Mouse (Mus musculus) MEL (cell line): Measurements from ENCODE around the gene Ppp6r2. TPM values are rescaled to one million over a fixed set of nuclear protein-coding genes. Genes with fewer than 3 reads are reported as not detected.

Experiments used
- DNase-seq: peaks from one replicate; pipeline ENCODE4 v3.0.0; 2011; ENCODE audit warnings: low read depth, low spot score
- H3K27ac ChIP-seq: 2 replicates; pipeline ENCODE4 v1.5.1; 2012; ENCODE audit warnings: low read depth, mild to moderate bottlenecking, control low read depth, low read length, moderate library complexity; ENCODE audit not compliant: control insufficient read depth
- H3K27me3 ChIP-seq, 2 experiments: fragments of 150-350 bp in 1 of 2; sonication (generic) in 1 of 2; 2 replicates each; pipeline ENCODE4 v1.6.1; 2012; ENCODE audit warnings: low read length in 2 of 2, mild to moderate bottlenecking in 2 of 2, improper control_type of control experiment in 1 of 2, moderate library complexity in 1 of 2; ENCODE audit not compliant: insufficient read depth in 2 of 2, control insufficient read depth in 1 of 2
- H3K36me3 ChIP-seq, 2 experiments: 2 replicates each; pipeline ENCODE4 v1.6.1; 2012 to 2014; ENCODE audit warnings: low read length in 2 of 2, improper control_type of control experiment in 1 of 2, inconsistent platforms in 1 of 2, mild to moderate bottlenecking in 1 of 2; ENCODE audit not compliant: insufficient read depth in 2 of 2, control insufficient read depth in 1 of 2
- H3K4me1 ChIP-seq, 2 experiments: fragments of 150-350 bp in 1 of 2; sonication (generic) in 1 of 2; 2 replicates each; pipeline ENCODE4 v1.6.1; 2012; ENCODE audit warnings: low read length in 2 of 2, improper control_type of control experiment in 1 of 2, mild to moderate bottlenecking in 1 of 2; ENCODE audit not compliant: insufficient read depth in 2 of 2, control insufficient read depth in 1 of 2
- H3K4me3 ChIP-seq, 2 experiments: fragments of 150-350 bp in 1 of 2; sonication (generic) in 1 of 2; 2 replicates each; pipeline ENCODE4 v1.5.1; 2012; ENCODE audit warnings: low read depth in 2 of 2, low read length in 2 of 2, mild to moderate bottlenecking in 2 of 2, moderate library complexity in 2 of 2, control low read depth in 1 of 2, improper control_type of control experiment in 1 of 2; ENCODE audit not compliant: control insufficient read depth in 1 of 2, insufficient read depth in 1 of 2
- H3K79me2 ChIP-seq: 2 replicates; pipeline ENCODE4 v1.6.1; 2012; ENCODE audit warnings: mild to moderate bottlenecking, low read length, moderate library complexity; ENCODE audit not compliant: control insufficient read depth, poor library complexity, insufficient read depth
- H3K9ac ChIP-seq: 2 replicates; pipeline ENCODE4 v1.6.1; 2012; ENCODE audit warnings: low read depth, mild to moderate bottlenecking, control low read depth, low read length, moderate library complexity; ENCODE audit not compliant: control insufficient read depth, poor library complexity, severe bottlenecking
- H3K9me3 ChIP-seq: fragments of 150-350 bp; sonication (generic); replicated peaks from 2 replicates; pipeline ENCODE4 v1.6.1; 2012; ENCODE audit warnings: mild to moderate bottlenecking, low read length, improper control_type of control experiment, moderate library complexity; ENCODE audit not compliant: insufficient read depth
- CHD1 ChIP-seq: IDR thresholded peaks from 2 replicates; pipeline ENCODE4 v1.6.1; 2012; ENCODE audit warnings: low read depth, mild to moderate bottlenecking, inconsistent platforms, low read length, improper control_type of control experiment
- CTCF ChIP-seq, 3 experiments: IDR thresholded peaks in 2 of 3; conservative IDR thresholded peaks in 1 of 3; 2 replicates each; pipeline ENCODE4 v1.5.1; 2011 to 2012; ENCODE audit warnings: low read length in 3 of 3, low read depth in 2 of 3, mild to moderate bottlenecking in 2 of 3, improper control_type of control experiment in 1 of 3, inconsistent platforms in 1 of 3, mixed read lengths in 1 of 3, moderate library complexity in 1 of 3; ENCODE audit not compliant: control insufficient read depth in 1 of 3, insufficient read depth in 1 of 3, poor library complexity in 1 of 3, severe bottlenecking in 1 of 3
- E2F4 ChIP-seq: IDR thresholded peaks from 2 replicates; pipeline ENCODE4 v1.6.1; 2011; ENCODE audit warnings: low read depth, low read length, improper control_type of control experiment, borderline replicate concordance
- ELF1 ChIP-seq: IDR thresholded peaks from 2 replicates; pipeline ENCODE4 v1.6.1; 2014; ENCODE audit warnings: low read depth, mild to moderate bottlenecking, inconsistent platforms, low read length, improper control_type of control experiment, moderate library complexity
- ETS1 ChIP-seq: IDR thresholded peaks from 2 replicates; pipeline ENCODE4 v1.6.1; 2012; ENCODE audit warnings: low read depth, mild to moderate bottlenecking, inconsistent platforms, low read length, improper control_type of control experiment, moderate library complexity
- GATA1 ChIP-seq: IDR thresholded peaks from 2 replicates; pipeline ENCODE4 v1.6.1; 2011; ENCODE audit warnings: low read depth, low read length, improper control_type of control experiment
- HCFC1 ChIP-seq: IDR thresholded peaks from 2 replicates; pipeline ENCODE4 v1.6.1; 2012; ENCODE audit warnings: low read depth, mild to moderate bottlenecking, inconsistent platforms, low read length, improper control_type of control experiment, moderate library complexity
- KAT2A ChIP-seq: conservative IDR thresholded peaks from 2 replicates; pipeline ENCODE4 v1.6.1; 2012; ENCODE audit warnings: low read depth, low read length, improper control_type of control experiment, inconsistent platforms
- MAFK ChIP-seq: IDR thresholded peaks from 2 replicates; pipeline ENCODE4 v1.6.1; 2011; ENCODE audit warnings: low read depth, mild to moderate bottlenecking, low read length, improper control_type of control experiment, borderline replicate concordance
- MAX ChIP-seq: IDR thresholded peaks from 2 replicates; pipeline ENCODE4 v1.6.1; 2011; ENCODE audit warnings: low read length, improper control_type of control experiment
- MAZ ChIP-seq: IDR thresholded peaks from 2 replicates; pipeline ENCODE4 v1.6.1; 2012; ENCODE audit warnings: low read depth, mild to moderate bottlenecking, inconsistent platforms, low read length, improper control_type of control experiment
- MEF2A ChIP-seq: IDR thresholded peaks from 2 replicates; pipeline ENCODE4 v1.6.1; 2014; ENCODE audit warnings: low read depth, mild to moderate bottlenecking, inconsistent platforms, low read length, improper control_type of control experiment; ENCODE audit not compliant: poor library complexity, insufficient replicate concordance, severe bottlenecking; ENCODE audit errors: extremely low read depth
- MXI1 ChIP-seq: IDR thresholded peaks from 2 replicates; pipeline ENCODE4 v1.6.1; 2011; ENCODE audit warnings: mild to moderate bottlenecking, low read depth, low read length, improper control_type of control experiment
- MYB ChIP-seq: IDR thresholded peaks from 2 replicates; pipeline ENCODE4 v1.6.1; 2011; ENCODE audit warnings: mild to moderate bottlenecking, low read depth, low read length, improper control_type of control experiment
- MYC ChIP-seq: IDR thresholded peaks from 2 replicates; pipeline ENCODE4 v1.6.1; 2011; ENCODE audit warnings: low read depth, mild to moderate bottlenecking, low read length, improper control_type of control experiment, moderate library complexity
- NELFE ChIP-seq: IDR thresholded peaks from 2 replicates; pipeline ENCODE4 v1.6.1; 2011; ENCODE audit warnings: low read depth, low read length, improper control_type of control experiment
- NRF1 ChIP-seq: IDR thresholded peaks from 2 replicates; pipeline ENCODE4 v1.6.1; 2014; ENCODE audit warnings: low read depth, mild to moderate bottlenecking, inconsistent platforms, low read length, improper control_type of control experiment, moderate library complexity; ENCODE audit not compliant: poor library complexity, insufficient read depth, severe bottlenecking
- POLR2AphosphoS2 ChIP-seq: IDR thresholded peaks from 2 replicates; pipeline ENCODE4 v1.6.1; 2011; ENCODE audit warnings: low read length, improper control_type of control experiment
- RAD21 ChIP-seq: IDR thresholded peaks from 2 replicates; pipeline ENCODE4 v1.6.1; 2011; ENCODE audit warnings: mild to moderate bottlenecking, low read depth, low read length, improper control_type of control experiment
- RCOR1 ChIP-seq: IDR thresholded peaks from 2 replicates; pipeline ENCODE4 v1.6.1; 2012; ENCODE audit warnings: low read depth, mild to moderate bottlenecking, inconsistent platforms, low read length, improper control_type of control experiment
- TAL1 ChIP-seq: IDR thresholded peaks from 2 replicates; pipeline ENCODE4 v1.6.1; 2012; ENCODE audit warnings: mild to moderate bottlenecking, inconsistent platforms, low read length, moderate library complexity, mixed read lengths
- TBP ChIP-seq: IDR thresholded peaks from 2 replicates; pipeline ENCODE4 v1.8.0; 2011; ENCODE audit warnings: low read depth, low read length, improper control_type of control experiment
- TCF12 ChIP-seq: IDR thresholded peaks from 2 replicates; pipeline ENCODE4 v1.6.1; 2014; ENCODE audit warnings: low read depth, mild to moderate bottlenecking, inconsistent platforms, low read length, improper control_type of control experiment, moderate library complexity
- USF1 ChIP-seq: IDR thresholded peaks from 2 replicates; pipeline ENCODE4 v1.6.1; 2014; ENCODE audit warnings: low read depth, mild to moderate bottlenecking, inconsistent platforms, low read length, improper control_type of control experiment, moderate library complexity
- USF2 ChIP-seq, 2 experiments: IDR thresholded peaks; 2 replicates each; pipeline ENCODE4 v1.6.1; 2011 to 2012; ENCODE audit warnings: improper control_type of control experiment in 2 of 2, low read length in 2 of 2, borderline replicate concordance in 1 of 2, inconsistent platforms in 1 of 2, low read depth in 1 of 2, mild to moderate bottlenecking in 1 of 2; ENCODE audit not compliant: insufficient read depth in 1 of 2
- ZKSCAN1 ChIP-seq: IDR thresholded peaks from 2 replicates; pipeline ENCODE4 v1.6.1; 2012; ENCODE audit warnings: low read depth, mild to moderate bottlenecking, inconsistent platforms, low read length, improper control_type of control experiment, moderate library complexity
- polyA plus RNA-seq, 2 experiments: library from polyadenylated mRNA; stranded (reverse) in 1 of 2; unstranded in 1 of 2; fragments of >175 nt in 1 of 2; fragments of >200 nt in 1 of 2; gene quantifications; 2 replicates each; pipeline versions ENCODE4 v1.2.1 to v1.2.4; 2012; ENCODE audit warnings: low replicate concordance in 2 of 2, low read depth in 1 of 2; ENCODE audit not compliant: insufficient read length in 2 of 2, insufficient read depth in 1 of 2, missing spikeins in 1 of 2
- total RNA-seq: library from RNA; depleted of rRNA; stranded (reverse); fragments of 300-350 nt; gene quantifications from 2 replicates; pipeline ENCODE4 v1.2.3, GENCODE M21; 2012

The Ppp6r2 gene
- total and polyA plus RNA-seq, 3 experiments = 15.5 to 23.2 TPM; not detected in 1

DNA sequence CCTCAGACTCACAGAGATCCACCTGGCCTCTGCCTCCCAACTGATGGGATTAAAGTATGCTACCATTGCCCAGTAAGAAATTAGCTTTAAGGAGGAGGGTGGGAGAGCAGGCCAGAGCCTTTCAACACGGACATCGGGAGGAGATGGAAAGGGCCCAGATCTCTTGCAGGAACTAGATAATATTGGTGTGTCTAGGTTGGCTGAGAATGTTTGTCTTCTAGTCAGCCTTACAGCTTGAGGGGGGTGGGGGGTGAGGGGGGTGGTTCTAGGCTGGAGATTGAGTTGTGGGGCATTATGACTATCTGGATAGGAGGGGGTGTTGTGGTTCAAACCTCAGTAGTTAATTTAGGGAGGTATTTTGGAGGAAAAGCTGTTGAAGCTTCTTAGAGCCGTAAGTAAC is 2.2 kb downstream of the Ppp6r2 start (continued):
- no peak for TF ChIP-seq MYC
- TF ChIP-seq NELFE = no peak
- TF ChIP-seq GATA1 = no peak
- no peak for TF ChIP-seq USF1
- peak; percentile 66; the same call in 1 of the 2 replicates for TF ChIP-seq TCF12
- no peak for TF ChIP-seq MYB
- TF ChIP-seq, all 39 proteins: peak for 7

DNA sequence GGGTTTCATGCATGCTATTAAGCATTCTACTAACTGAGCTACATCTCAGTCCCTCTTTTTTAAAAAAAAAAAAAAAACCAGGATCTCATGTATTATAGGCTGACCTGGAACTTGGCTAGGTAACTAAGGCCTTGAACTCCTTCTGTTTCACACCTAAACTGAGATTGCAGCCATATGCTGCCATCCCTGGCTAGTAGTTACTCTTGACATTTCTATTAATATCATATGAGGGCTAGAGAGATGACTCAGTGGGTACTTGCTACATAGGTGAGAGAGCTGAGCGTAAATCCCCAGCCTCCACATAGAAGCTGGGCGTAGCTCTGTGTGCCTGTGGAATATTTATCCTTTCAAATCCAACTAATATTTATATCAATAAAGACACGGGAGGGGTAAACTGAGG is 3.6 kb downstream of the Ppp6r2 start:
- Histone ChIP-seq H3K36me3 (peaks cover 6 to 39% of the 10 kb centered on the region in 2 experiments), H3K4me1 (peaks cover 32 to 37% of the 10 kb centered on the region in 2 experiments), H3K27ac (peak overlapping the region; percentile 99), H3K27me3 (no peaks in the 10 kb centered on the region), H3K9ac (peak overlapping the region; percentile 70), H3K9me3 (no peaks in the 10 kb centered on the region), H3K4me3 (peak overlapping the region in 1 of 2 experiments; percentile 52; a peak in 2 of 4 replicates), H3K79me2 (peaks cover 14% of the 10 kb centered on the region)
- TF ChIP-seq RAD21 (no peak), MAFK (no peak), RCOR1 (no peak), ELF1 (no peak), MAZ (no peak), MYB (no peak), MEF2A (no peak), ETS1 (no peak), GATA1 (no peak), MYC (no peak)
- DNase-seq = peak; percentile 17

DNA sequence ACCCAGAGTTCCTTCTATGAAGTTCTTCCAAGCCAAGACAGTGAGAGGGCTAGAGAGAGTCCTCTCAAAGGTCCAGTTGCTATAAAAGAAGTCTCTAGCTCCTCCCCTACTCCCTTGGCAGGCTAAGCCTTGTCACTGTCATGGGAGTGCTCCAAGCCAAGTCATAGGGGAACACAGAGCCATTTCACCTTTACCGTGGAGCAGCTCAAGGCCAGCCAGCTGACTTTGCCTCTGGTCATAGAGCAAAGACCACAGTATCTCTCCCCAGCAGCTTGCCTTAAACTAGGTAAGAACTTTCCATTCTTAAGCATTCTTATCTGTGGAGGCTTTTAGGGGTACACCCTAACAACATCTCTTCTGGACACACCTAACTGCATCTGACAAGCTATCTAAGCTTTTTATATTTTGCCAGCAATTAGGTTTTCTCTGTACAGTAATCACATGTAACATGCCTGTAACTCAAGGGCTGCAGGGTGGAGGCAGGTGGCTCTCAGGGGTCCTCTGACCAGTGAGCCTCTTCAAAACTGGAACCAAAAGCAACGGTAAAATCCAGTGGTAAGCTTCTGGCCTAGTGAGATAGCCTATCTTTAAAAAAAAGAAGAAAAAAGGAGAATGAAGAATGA is 4.4 kb downstream of the Ppp6r2 start:
- H3K79me2 ChIP-seq = peaks cover 13% of the 10 kb centered on the region
- peak; percentile 84 for DNase-seq
- peak overlapping the region; percentile 70 for H3K9ac ChIP-seq
- no peaks in the 10 kb centered on the region for H3K9me3 ChIP-seq
- H3K27me3 ChIP-seq = no peaks in the 10 kb centered on the region
- H3K27ac ChIP-seq = peak overlapping the region; percentile 99
- H3K4me3 ChIP-seq = peak overlapping the region; percentile 21 to 52
- peaks cover 6 to 39% of the 10 kb centered on the region in 2 experiments for H3K36me3 ChIP-seq
- H3K4me1 ChIP-seq = peaks cover 32 to 37% of the 10 kb centered on the region in 2 experiments
- TF ChIP-seq MAFK = peak; percentile 36; the same call in 1 of the 2 replicates
- peak; percentile 47; the same call in 1 of the 2 replicates for TF ChIP-seq NELFE
- no peak for TF ChIP-seq NRF1
- TF ChIP-seq TBP = no peak
- TF ChIP-seq MYB = peak; percentile 86
- no peak for TF ChIP-seq ZKSCAN1
- TF ChIP-seq HCFC1 = peak; percentile 37; the same call in 1 of the 2 replicates
- TF ChIP-seq MXI1 = peak; percentile 80; the same call in 1 of the 2 replicates
- peak; percentile 52; the same call in 1 of the 2 replicates for TF ChIP-seq MAZ
- TF ChIP-seq TAL1 = peak; percentile 85
- no peak for TF ChIP-seq RAD21
- peak; percentile 79 for TF ChIP-seq POLR2AphosphoS2
- peak; percentile 35 for TF ChIP-seq MAX
- TF ChIP-seq KAT2A = peak; percentile 51
- TF ChIP-seq RCOR1 = peak; percentile 78
- TF ChIP-seq GATA1 = peak; percentile 88
- no peak for TF ChIP-seq CTCF (IDR thresholded peaks at IDR 0.05 in 2 of 3, conservative IDR thresholded peaks at IDR 0.05 in 1 of 3; ENCODE audit: control insufficient read depth in 1 of 3, insufficient read depth in 1 of 3, low read depth in 2 of 3, low read length in 3 of 3, poor library complexity in 1 of 3, severe bottlenecking in 1 of 3)
- no peak for TF ChIP-seq USF2 (IDR thresholded peaks at IDR 0.05; ENCODE audit: borderline replicate concordance in 1 of 2, insufficient read depth in 1 of 2, low read depth in 1 of 2, low read length in 2 of 2)
- TF ChIP-seq E2F4 = no peak
- 0 out of 2 replicates have a peak, but pooled peaks have one; percentile 83 for TF ChIP-seq CHD1
- TF ChIP-seq MYC = no peak; the same call in 1 of the 2 replicates
